8 mouse cellular contexts compared by ENCODE assay signal in genomic region chr17:45592606-45593431, GRCm38 (mm10). TPM values are rescaled to one million over a fixed set of nuclear protein-coding genes. Genes with fewer than 3 reads are reported as not detected.
DNase-seq lines count a peak whose midpoint lies in the region; ATAC-seq and TF ChIP-seq lines count a peak whose summit lies in the region.

No protein-coding gene starts in this region.

- no peak for ATAC-seq in forebrain, embryonic 11.5 days (replicated peaks; ENCODE audit: low FRiP score)
- no peak for ATAC-seq in limb, embryonic 12.5 days (ENCODE audit: insufficient number of reproducible peaks, insufficient read depth, low FRiP score, low TSS enrichment, low read depth)

- H3K4me1 ChIP-seq in thymus, adult 2 months (replicated peaks; ENCODE audit: control insufficient read depth, insufficient read depth, low read length), result peaks cover 55% of the 10 kb centered on the region
- peaks cover 14% of the 10 kb centered on the region for H3K4me1 ChIP-seq in forebrain, embryonic 11.5 days (replicated peaks; ENCODE audit: control insufficient read depth, insufficient read depth, low read length)
- peaks cover 66% of the 10 kb centered on the region for H3K4me1 ChIP-seq in limb, embryonic 12.5 days (replicated peaks)

- intact Hi-C loops in left cerebral cortex, postnatal 25 days (cut with DNase I), result loop anchor here (10.0 kb wide), 1 partner anchor 562 kb away; the partner anchor contains the start of gene Mad2l1bp

- H3K27me3 ChIP-seq in thymus, adult 2 months (ENCODE audit: control insufficient read depth, insufficient read depth, low read length), result no peaks in the 10 kb centered on the region
- H3K27me3 ChIP-seq in forebrain, embryonic 11.5 days (ENCODE audit: control insufficient read depth, insufficient read depth, low read length), result peaks cover 19% of the 10 kb centered on the region
- H3K27me3 ChIP-seq in limb, embryonic 12.5 days, result peaks cover 41% of the 10 kb centered on the region

- H3K4me3 ChIP-seq in thymus, adult 2 months (ENCODE audit: control insufficient read depth, insufficient read depth, low read length), result peak overlapping the region; percentile 6; the same call in 1 of the 2 replicates
- H3K4me3 ChIP-seq in forebrain, embryonic 11.5 days (ENCODE audit: low read depth, low read length), result no peak overlapping the region
- no peak overlapping the region for H3K4me3 ChIP-seq in limb, embryonic 12.5 days (replicated peaks)

- no peaks in the 10 kb centered on the region for H3K9me3 ChIP-seq in forebrain, embryonic 11.5 days (ENCODE audit: control insufficient read depth, low read length)
- no peaks in the 10 kb centered on the region for H3K9me3 ChIP-seq in limb, embryonic 12.5 days

- no peak for TF ChIP-seq CTCF in thymus, adult 2 months (IDR thresholded peaks at IDR 0.05; ENCODE audit: borderline replicate concordance, control insufficient read depth, extremely low read depth, insufficient read depth, low read length, poor library complexity)

- 64% methylated on average over 8 of the region's 8 CpGs for WGBS in thymus, adult 2 months
- WGBS in forebrain, embryonic 11.5 days, result 51% methylated on average over 8 of the region's 8 CpGs
- 55% methylated on average over 8 of the region's 8 CpGs for WGBS in limb, embryonic 12.5 days

- H3K27ac ChIP-seq in thymus, adult 2 months (ENCODE audit: control insufficient read depth, insufficient read depth, low read length), result peak overlapping the region; percentile 29; the same call in 1 of the 2 replicates
- no peak overlapping the region for H3K27ac ChIP-seq in forebrain, embryonic 11.5 days (ENCODE audit: low read depth, low read length)
- no peak overlapping the region for H3K27ac ChIP-seq in limb, embryonic 12.5 days

- no peak for TF ChIP-seq POLR2A in thymus, adult 2 months (IDR thresholded peaks at IDR 0.05; ENCODE audit: control insufficient read depth, extremely low read depth, insufficient read depth, low read length, poor library complexity)

- 0 out of 2 replicates have a peak overlapping the region, but pooled peaks have one; percentile 8 for H3K4me2 ChIP-seq in forebrain, embryonic 11.5 days (ENCODE audit: low read depth, low read length, severe bottlenecking)
- H3K4me2 ChIP-seq in limb, embryonic 12.5 days, result peak overlapping the region; percentile 23

- no peak for DNase-seq in thymus, adult 2 months
- no peak for DNase-seq in thymus, postnatal 36 days
- peak; percentile 52 for DNase-seq in forebrain, embryonic 11.5 days (ENCODE audit: low spot score)
- DNase-seq in heart, postnatal 4 days, result peak; percentile 49
- DNase-seq in skeletal muscle tissue, adult 2 months (ENCODE audit: low read depth, low spot score), result peak; percentile 73
- no peak for DNase-seq in right cerebral cortex, postnatal 14 days
- no peak for DNase-seq in left cerebral cortex, postnatal 25 days (ENCODE audit: low spot score in 2 of 2)

- H3K9ac ChIP-seq in forebrain, embryonic 11.5 days (ENCODE audit: low read length), result no peak overlapping the region; the same call in 1 of the 2 replicates
- peak overlapping the region; percentile 50 for H3K9ac ChIP-seq in limb, embryonic 12.5 days (replicated peaks)

- peaks cover 4% of the 10 kb centered on the region; the same call in 1 of the 2 replicates for H3K36me3 ChIP-seq in thymus, adult 2 months (ENCODE audit: control insufficient read depth, insufficient read depth, low read length)
- H3K36me3 ChIP-seq in forebrain, embryonic 11.5 days (ENCODE audit: control insufficient read depth, insufficient read depth, low read length), result no peaks in the 10 kb centered on the region
- H3K36me3 ChIP-seq in limb, embryonic 12.5 days, result 0 out of 2 replicates have a peak, but pooled peaks cover 3% of the 10 kb centered on the region

RNA-seq across cellular contexts. Expression of gene Slc29a1, which starts 6.6 kb away (rescaled TPM):
- 358 and 385 TPM in 2 replicates for polyA plus RNA-seq in thymus, adult 2 months (2012; rRNA removed)
- 56.7 TPM in 2 replicates for polyA plus RNA-seq in forebrain, embryonic 11.5 days (2014; fragmentation: Nextera tagmentation; extraction: Ambion mirVana)
- 10 to 100 TPM; 77.9 to 96.2 TPM for total RNA-seq in heart, postnatal 4 days (2021)
- polyA plus RNA-seq in limb, embryonic 12.5 days (2016; fragmentation: Nextera tagmentation; extraction: Ambion mirVana), result 55.4 and 58.7 TPM in 2 replicates
- 10 to 100 TPM; 16.8 to 18.8 TPM for total RNA-seq in left cerebral cortex, postnatal 25 days (2021)

RNA-seq across cellular contexts. Expression of gene Mymx, which starts 9.1 kb away (rescaled TPM):
- polyA plus RNA-seq in thymus, adult 2 months (2012; rRNA removed), result 0.61 and 1.3 TPM in 2 replicates
- polyA plus RNA-seq in forebrain, embryonic 11.5 days (2014; fragmentation: Nextera tagmentation; extraction: Ambion mirVana), result not detected in 2 replicates
- total RNA-seq in heart, postnatal 4 days (2021), result not detected
- 15.8 and 16.4 TPM in 2 replicates for polyA plus RNA-seq in limb, embryonic 12.5 days (2016; fragmentation: Nextera tagmentation; extraction: Ambion mirVana)
- total RNA-seq in left cerebral cortex, postnatal 25 days (2021), result not detected

RNA-seq across cellular contexts. Expression of gene Hsp90ab1, which starts 19.7 kb away (rescaled TPM):
- 455 and 506 TPM in 2 replicates for polyA plus RNA-seq in thymus, adult 2 months (2012; rRNA removed)
- polyA plus RNA-seq in forebrain, embryonic 11.5 days (2014; fragmentation: Nextera tagmentation; extraction: Ambion mirVana), result 1,787 and 1,872 TPM in 2 replicates
- total RNA-seq in heart, postnatal 4 days (2021), result 1,000 to 10,000 TPM; 1,093 to 1,133 TPM
- 1,474 and 1,563 TPM in 2 replicates for polyA plus RNA-seq in limb, embryonic 12.5 days (2016; fragmentation: Nextera tagmentation; extraction: Ambion mirVana)
- total RNA-seq in left cerebral cortex, postnatal 25 days (2021), result 1,000 to 10,000 TPM; 1,565 to 1,601 TPM

RNA-seq across cellular contexts. Expression of gene Slc35b2, which starts 29.1 kb away (rescaled TPM):
- polyA plus RNA-seq in thymus, adult 2 months (2012; rRNA removed), result 135 and 137 TPM in 2 replicates
- 103 and 105 TPM in 2 replicates for polyA plus RNA-seq in forebrain, embryonic 11.5 days (2014; fragmentation: Nextera tagmentation; extraction: Ambion mirVana)
- 10 to 100 TPM; 37.3 to 39.2 TPM for total RNA-seq in heart, postnatal 4 days (2021)
- 96.9 and 106 TPM in 2 replicates for polyA plus RNA-seq in limb, embryonic 12.5 days (2016; fragmentation: Nextera tagmentation; extraction: Ambion mirVana)
- total RNA-seq in left cerebral cortex, postnatal 25 days (2021), result 10 to 100 TPM; 30.3 to 32.2 TPM

RNA-seq across cellular contexts. Expression of gene Nfkbie, which starts 37.3 kb away (rescaled TPM):
- 64.5 and 77.4 TPM in 2 replicates for polyA plus RNA-seq in thymus, adult 2 months (2012; rRNA removed)
- 5.9 and 6.0 TPM in 2 replicates for polyA plus RNA-seq in forebrain, embryonic 11.5 days (2014; fragmentation: Nextera tagmentation; extraction: Ambion mirVana)
- total RNA-seq in heart, postnatal 4 days (2021), result 1 to 10 TPM; 1.5 to 1.9 TPM
- 6.5 and 6.6 TPM in 2 replicates for polyA plus RNA-seq in limb, embryonic 12.5 days (2016; fragmentation: Nextera tagmentation; extraction: Ambion mirVana)
- 1 to 10 TPM; 1.6 to 2.0 TPM for total RNA-seq in left cerebral cortex, postnatal 25 days (2021)

Comparison
In these comparisons a context has a peak if more than half of its experiments do, and no peak if none do; other contexts are left out.
1. DNase-seq: peak in forebrain, embryonic 11.5 days (single experiment), heart, postnatal 4 days (single experiment) and skeletal muscle tissue, adult 2 months (single experiment); none in thymus, adult 2 months (single experiment), thymus, postnatal 36 days (0 of 2), right cerebral cortex, postnatal 14 days (single experiment) and left cerebral cortex, postnatal 25 days (0 of 2).